In genomic region chr11:117790703-117791440, GRCm38 (mm10) we compare ENCODE assay signal across 8 mouse cellular contexts. TPM values are rescaled to one million over a fixed set of nuclear protein-coding genes. Genes with fewer than 3 reads are reported as not detected.
A peak's percentile ranks its signal among the peaks of the same experiment; 100 is the strongest.
DNase-seq lines count a peak whose midpoint lies in the region; ATAC-seq lines count a peak whose summit lies in the region.

No protein-coding gene starts in this region.

- 37% methylated on average over 23 of the region's 23 CpGs for WGBS in forebrain, embryonic 14.5 days
- 27% methylated on average over 23 of the region's 23 CpGs for WGBS in limb, embryonic 11.5 days
- WGBS in neural tube, embryonic 12.5 days, result 32% methylated on average over 23 of the region's 23 CpGs

- H3K36me3 ChIP-seq in forebrain, embryonic 14.5 days (ENCODE audit: control insufficient read depth, insufficient read depth, low read length), result no peaks in the 10 kb centered on the region
- no peaks in the 10 kb centered on the region for H3K36me3 ChIP-seq in limb, embryonic 11.5 days (ENCODE audit: control insufficient read depth, insufficient read depth, low read length)
- H3K36me3 ChIP-seq in neural tube, embryonic 12.5 days, result no peaks in the 10 kb centered on the region

- 0 out of 2 replicates have a peak, but pooled peaks cover 5% of the 10 kb centered on the region for H3K27me3 ChIP-seq in forebrain, embryonic 14.5 days (replicated peaks; ENCODE audit: control insufficient read depth, insufficient read depth, low read length)
- no peaks in the 10 kb centered on the region for H3K27me3 ChIP-seq in limb, embryonic 11.5 days (ENCODE audit: control insufficient read depth, insufficient read depth, low read length)
- peaks cover 20% of the 10 kb centered on the region for H3K27me3 ChIP-seq in neural tube, embryonic 12.5 days (replicated peaks)

- ATAC-seq in forebrain, embryonic 14.5 days, result no peak
- no peak for ATAC-seq in limb, embryonic 11.5 days (ENCODE audit: insufficient number of reproducible peaks, low FRiP score, low TSS enrichment, low read depth)
- no peak for ATAC-seq in neural tube, embryonic 12.5 days (ENCODE audit: low FRiP score, low read depth)
- no peak for ATAC-seq in activated CD4-positive, CD25-positive, alpha-beta regulatory T cell, adult 4 months

- H3K27ac ChIP-seq in forebrain, embryonic 14.5 days (ENCODE audit: low read depth, low read length), result no peak overlapping the region
- H3K27ac ChIP-seq in limb, embryonic 11.5 days (replicated peaks; ENCODE audit: low read depth, low read length), result no peak overlapping the region
- no peak overlapping the region for H3K27ac ChIP-seq in neural tube, embryonic 12.5 days

- H3K4me2 ChIP-seq in forebrain, embryonic 14.5 days (ENCODE audit: low read length), result peak overlapping the region; percentile 12; the same call in 1 of the 2 replicates
- peak overlapping the region; percentile 27; the same call in 1 of the 2 replicates for H3K4me2 ChIP-seq in limb, embryonic 11.5 days (ENCODE audit: low read depth, severe bottlenecking)
- peak overlapping the region; percentile 44 for H3K4me2 ChIP-seq in neural tube, embryonic 12.5 days (replicated peaks)

- no peak overlapping the region for H3K4me3 ChIP-seq in forebrain, embryonic 14.5 days (ENCODE audit: low read depth, low read length)
- 0 out of 2 replicates have a peak overlapping the region, but pooled peaks have one; percentile 10 for H3K4me3 ChIP-seq in limb, embryonic 11.5 days (ENCODE audit: low read depth, low read length)
- no peak overlapping the region for H3K4me3 ChIP-seq in neural tube, embryonic 12.5 days

- H3K4me1 ChIP-seq in forebrain, embryonic 14.5 days (ENCODE audit: control insufficient read depth, insufficient read depth, low read length), result no peaks in the 10 kb centered on the region
- H3K4me1 ChIP-seq in limb, embryonic 11.5 days (ENCODE audit: control insufficient read depth, insufficient read depth, low read length), result peaks cover 12% of the 10 kb centered on the region; the same call in 1 of the 2 replicates
- peaks cover 9% of the 10 kb centered on the region; the same call in 1 of the 2 replicates for H3K4me1 ChIP-seq in neural tube, embryonic 12.5 days

- DNase-seq in thymus, postnatal 25 days, result peak; percentile 34
- no peak for DNase-seq in thymus, postnatal 36 days
- DNase-seq in forebrain, embryonic 14.5 days (ENCODE audit: low spot score), result no peak
- no peak for DNase-seq in limb, embryonic 11.5 days (ENCODE audit: low spot score)
- no peak for DNase-seq in adrenal gland, adult 18-20 months (ENCODE audit: low spot score in 2 of 2)
- no peak for DNase-seq in layer of hippocampus, adult 18-20 months (ENCODE audit: low spot score in 2 of 2)

- no peaks in the 10 kb centered on the region for H3K9me3 ChIP-seq in forebrain, embryonic 14.5 days (replicated peaks; ENCODE audit: control insufficient read depth, low read length)
- no peaks in the 10 kb centered on the region for H3K9me3 ChIP-seq in limb, embryonic 11.5 days (ENCODE audit: control insufficient read depth, low read length)
- no peaks in the 10 kb centered on the region for H3K9me3 ChIP-seq in neural tube, embryonic 12.5 days

- H3K9ac ChIP-seq in forebrain, embryonic 14.5 days (ENCODE audit: low read length), result no peak overlapping the region
- H3K9ac ChIP-seq in limb, embryonic 11.5 days (ENCODE audit: low read length), result no peak overlapping the region
- H3K9ac ChIP-seq in neural tube, embryonic 12.5 days, result no peak overlapping the region

RNA-seq across cellular contexts. Expression of gene 6030468B19Rik, which starts 6.6 kb away (rescaled TPM):
- not detected in 2 replicates for polyA plus RNA-seq in forebrain, embryonic 14.5 days (2014; fragmentation: Nextera tagmentation; extraction: Ambion mirVana)
- polyA plus RNA-seq in limb, embryonic 11.5 days (2014; fragmentation: Nextera tagmentation; extraction: Ambion mirVana), result 0.71 and 0.83 TPM in 2 replicates
- polyA plus RNA-seq in neural tube, embryonic 12.5 days (2016; fragmentation: Nextera tagmentation; extraction: Ambion mirVana), result 0.42 TPM in 1 of 2 replicates, not detected in the other
- not detected for total RNA-seq in adrenal gland, adult 18-20 months (2021)
- total RNA-seq in layer of hippocampus, adult 18-20 months (2021), result under 1 TPM in 1 of 2 experiments, not detected in 1; 0.40 TPM
- 1 to 10 TPM; 1.3 to 1.9 TPM for polyA plus RNA-seq in activated CD4-positive, CD25-positive, alpha-beta regulatory T cell, adult 4 months (2017; shearing (Covaris generic))

RNA-seq across cellular contexts. Expression of gene Tmc6, which starts 8.9 kb away (rescaled TPM):
- polyA plus RNA-seq in forebrain, embryonic 14.5 days (2014; fragmentation: Nextera tagmentation; extraction: Ambion mirVana), result 1.7 and 2.6 TPM in 2 replicates
- polyA plus RNA-seq in limb, embryonic 11.5 days (2014; fragmentation: Nextera tagmentation; extraction: Ambion mirVana), result 13.5 and 19.3 TPM in 2 replicates
- polyA plus RNA-seq in neural tube, embryonic 12.5 days (2016; fragmentation: Nextera tagmentation; extraction: Ambion mirVana), result 11.2 and 11.5 TPM in 2 replicates
- total RNA-seq in adrenal gland, adult 18-20 months (2021), result 10 to 100 TPM; 24.1 to 27.0 TPM
- 10 to 100 TPM in 1 of 2 experiments, 1 to 10 TPM in 1; 5.9 to 10.6 TPM for total RNA-seq in layer of hippocampus, adult 18-20 months (2021)
- 100 to 1,000 TPM in 1 of 2 experiments, 10 to 100 TPM in 1; 88.2 to 107 TPM for polyA plus RNA-seq in activated CD4-positive, CD25-positive, alpha-beta regulatory T cell, adult 4 months (2017; shearing (Covaris generic))

RNA-seq across cellular contexts. Expression of gene Tmc8, which starts 9.0 kb away (rescaled TPM):
- polyA plus RNA-seq in forebrain, embryonic 14.5 days (2014; fragmentation: Nextera tagmentation; extraction: Ambion mirVana), result 0.29 and 0.68 TPM in 2 replicates
- polyA plus RNA-seq in limb, embryonic 11.5 days (2014; fragmentation: Nextera tagmentation; extraction: Ambion mirVana), result 0.60 and 0.87 TPM in 2 replicates
- 1.0 and 1.4 TPM in 2 replicates for polyA plus RNA-seq in neural tube, embryonic 12.5 days (2016; fragmentation: Nextera tagmentation; extraction: Ambion mirVana)
- 1 to 10 TPM; 3.2 to 4.3 TPM for total RNA-seq in adrenal gland, adult 18-20 months (2021)
- 1 to 10 TPM in 1 of 2 experiments, under 1 TPM in 1; 0.72 to 1.1 TPM for total RNA-seq in layer of hippocampus, adult 18-20 months (2021)
- polyA plus RNA-seq in activated CD4-positive, CD25-positive, alpha-beta regulatory T cell, adult 4 months (2017; shearing (Covaris generic)), result 10 to 100 TPM; 26.8 to 45.3 TPM

RNA-seq across cellular contexts. Expression of gene Gm20708, which starts 18.6 kb away (rescaled TPM):
- 0.41 and 1.3 TPM in 2 replicates for polyA plus RNA-seq in forebrain, embryonic 14.5 days (2014; fragmentation: Nextera tagmentation; extraction: Ambion mirVana)
- polyA plus RNA-seq in limb, embryonic 11.5 days (2014; fragmentation: Nextera tagmentation; extraction: Ambion mirVana), result 0.16 TPM in 1 of 2 replicates, not detected in the other
- 0.70 TPM in 1 of 2 replicates, not detected in the other for polyA plus RNA-seq in neural tube, embryonic 12.5 days (2016; fragmentation: Nextera tagmentation; extraction: Ambion mirVana)
- total RNA-seq in adrenal gland, adult 18-20 months (2021), result under 1 TPM in 1 of 2 experiments, not detected in 1; 0.80 TPM
- total RNA-seq in layer of hippocampus, adult 18-20 months (2021), result 1 to 10 TPM; 1.5 to 2.2 TPM
- polyA plus RNA-seq in activated CD4-positive, CD25-positive, alpha-beta regulatory T cell, adult 4 months (2017; shearing (Covaris generic)), result 1 to 10 TPM; 3.8 to 5.6 TPM

RNA-seq across cellular contexts. Expression of gene Syngr2, which starts 18.6 kb away (rescaled TPM):
- polyA plus RNA-seq in forebrain, embryonic 14.5 days (2014; fragmentation: Nextera tagmentation; extraction: Ambion mirVana), result 19.2 and 20.7 TPM in 2 replicates
- 30.1 and 33.2 TPM in 2 replicates for polyA plus RNA-seq in limb, embryonic 11.5 days (2014; fragmentation: Nextera tagmentation; extraction: Ambion mirVana)
- 19.0 and 19.4 TPM in 2 replicates for polyA plus RNA-seq in neural tube, embryonic 12.5 days (2016; fragmentation: Nextera tagmentation; extraction: Ambion mirVana)
- total RNA-seq in adrenal gland, adult 18-20 months (2021), result 100 to 1,000 TPM in 1 of 2 experiments, 10 to 100 TPM in 1; 65.4 to 101 TPM
- total RNA-seq in layer of hippocampus, adult 18-20 months (2021), result 10 to 100 TPM; 12.3 to 12.4 TPM
- 100 to 1,000 TPM in 1 of 2 experiments, 10 to 100 TPM in 1; 76.0 to 131 TPM for polyA plus RNA-seq in activated CD4-positive, CD25-positive, alpha-beta regulatory T cell, adult 4 months (2017; shearing (Covaris generic))

Comparison
In these comparisons a context has a peak if more than half of its experiments do, and no peak if none do; other contexts are left out.
1. RNA of gene Tmc8, which starts 9.0 kb away (polyA plus RNA-seq): 26.8 to 45.3 TPM in activated CD4-positive, CD25-positive, alpha-beta regulatory T cell, adult 4 months; 1.0 to 1.4 TPM in neural tube, embryonic 12.5 days, 0.60 to 0.87 TPM in limb, embryonic 11.5 days and 0.29 to 0.68 TPM in forebrain, embryonic 14.5 days; every median in the first group is over 10 times any median in the second.
2. Peak in every context shown above with its lines, with median percentiles within 50 percentile points of each other: H3K4me2 ChIP-seq.